Mouse (Mus musculus): Measurements from ENCODE around the gene Ppp3r1. TPM values are rescaled to one million over a fixed set of nuclear protein-coding genes. Genes with fewer than 3 reads are reported as not detected.

Ppp3r1 gene
- polyA plus RNA-seq, 1 experiment from 2014 or later = 200 TPM

Other genes starting within 250 kb of the Ppp3r1 start
- 0.75 and 1.4 TPM in 2 replicates for gene Fbxo48, start 207.9 kb upstream of the Ppp3r1 start, polyA plus RNA-seq (2014; fragmentation: Nextera tagmentation; extraction: Ambion mirVana)
- 131 and 161 TPM in 2 replicates for gene Cnrip1, start 107.7 kb upstream of the Ppp3r1 start, polyA plus RNA-seq (2014; fragmentation: Nextera tagmentation; extraction: Ambion mirVana)
- 2.8 and 5.8 TPM in 2 replicates for gene Plek, start 106.9 kb upstream of the Ppp3r1 start, polyA plus RNA-seq (2014; fragmentation: Nextera tagmentation; extraction: Ambion mirVana)
- 17.5 and 22.0 TPM in 2 replicates for gene Wdr92, start 22.8 kb downstream of the Ppp3r1 start, polyA plus RNA-seq (2014; fragmentation: Nextera tagmentation; extraction: Ambion mirVana)
- 43.4 and 43.7 TPM in 2 replicates for gene Pno1, start 52.3 kb downstream of the Ppp3r1 start, polyA plus RNA-seq (2014; fragmentation: Nextera tagmentation; extraction: Ambion mirVana)
- gene C1d, start 98.3 kb downstream of the Ppp3r1 start, polyA plus RNA-seq (2014; fragmentation: Nextera tagmentation; extraction: Ambion mirVana) = 173 and 184 TPM in 2 replicates